Mouse (Mus musculus) c-Kit-positive CD71-positive TER-119-negative erythroid progenitor cells, embryonic 14.5 days (primary cell): Measurements from ENCODE around the gene Olfr441.
"Not testable (repeated sequence)": the region's sequence is repeated elsewhere in the genome, so short reads cannot be mapped to it uniquely, and the experiment has no call there.

ENCODE experiments used
- DNase-seq: peaks from one replicate; pipeline ENCODE4 v3.0.0-alpha.2; 2013; ENCODE audit warnings: low read depth

Gene Olfr441

GRCm38 (mm10) chr6:43106069-43106468 is at the start of gene Olfr441:
Gene Olfr441 (plus strand): TSS chr6:43106369.
- not testable (repeated sequence) for DNase-seq

- DNase-seq: no peak
Measured at GRCm38 (mm10) chr6:43078750-43079149, 27.4 kb upstream of the Olfr441 start.

GRCm38 (mm10) chr6:43081405-43081804 is 24.8 kb upstream of the Olfr441 start:
- DNase-seq: not testable (repeated sequence)

- DNase-seq: not testable (repeated sequence)
Measured at GRCm38 (mm10) chr6:43146267-43146666, 40.1 kb downstream of the Olfr441 start, which contains the start of gene Olfr237-ps1. Gene Olfr237-ps1 (plus strand): TSS chr6:43146567.

- DNase-seq: no peak
Measured at GRCm38 (mm10) chr6:43159502-43159901, 53.3 kb downstream of the Olfr441 start.

GRCm38 (mm10) chr6:43162982-43163381 is 56.8 kb downstream of the Olfr441 start, which contains the start of gene Olfr437:
Gene Olfr437 (plus strand): TSS chr6:43163282.
- no peak for DNase-seq

GRCm38 (mm10) chr6:43167246-43167645 is 61.1 kb downstream of the Olfr441 start:
- DNase-seq: no peak
